Mouse (Mus musculus) heart, embryonic 10.5 days (tissue): ENCODE results near the gene Gpatch2. TPM values are rescaled to one million over a fixed set of nuclear protein-coding genes. Genes with fewer than 3 reads are reported as not detected.

ENCODE experiments used
- DNase-seq: peaks from one replicate; pipeline ENCODE4 v3.0.0-alpha.2; 2017; ENCODE audit warnings: low spot score
- H3K27ac ChIP-seq: fragments of 300-500 bp; sonication (generic); 2 replicates; pipeline ENCODE4 v1.5.1; 2016; ENCODE audit warnings: mild to moderate bottlenecking
- H3K27me3 ChIP-seq: fragments of 300-500 bp; sonication (generic); 2 replicates; pipeline ENCODE4 v1.6.1; 2016; ENCODE audit warnings: mild to moderate bottlenecking; ENCODE audit not compliant: poor library complexity, insufficient read depth, severe bottlenecking
- H3K36me3 ChIP-seq: fragments of 300-500 bp; sonication (generic); 2 replicates; pipeline ENCODE4 v1.6.1; 2016; ENCODE audit warnings: mild to moderate bottlenecking, moderate library complexity
- H3K4me1 ChIP-seq: fragments of 300-500 bp; sonication (generic); 2 replicates; pipeline ENCODE4 v1.6.1; 2016; ENCODE audit warnings: mild to moderate bottlenecking
- H3K4me3 ChIP-seq: fragments of 300-500 bp; sonication (generic); 2 replicates; pipeline ENCODE4 v1.5.1; 2016; ENCODE audit warnings: mild to moderate bottlenecking, moderate library complexity
- H3K9me3 ChIP-seq: fragments of 300-500 bp; sonication (generic); 2 replicates; pipeline ENCODE4 v1.6.1; 2016; ENCODE audit warnings: mild to moderate bottlenecking, moderate library complexity
- WGBS: fragments of 180-500 bp; shearing (Covaris S2); methylation state at CpG from one replicate; pipeline ENCODE4 v1.1.7; 2016; 5-methylcytosine and 5-hydroxymethylcytosine counted together
- polyA plus RNA-seq: library from polyadenylated mRNA; unstranded; fragments of >200 nt; fragmentation: Nextera tagmentation; extraction: Ambion mirVana; gene quantifications from 2 replicates; pipeline ENCODE4 v1.2.1, GENCODE M21; 2016

The Gpatch2 gene
- polyA plus RNA-seq, 1 experiment from 2014 or later = 21.5 TPM

DNA sequence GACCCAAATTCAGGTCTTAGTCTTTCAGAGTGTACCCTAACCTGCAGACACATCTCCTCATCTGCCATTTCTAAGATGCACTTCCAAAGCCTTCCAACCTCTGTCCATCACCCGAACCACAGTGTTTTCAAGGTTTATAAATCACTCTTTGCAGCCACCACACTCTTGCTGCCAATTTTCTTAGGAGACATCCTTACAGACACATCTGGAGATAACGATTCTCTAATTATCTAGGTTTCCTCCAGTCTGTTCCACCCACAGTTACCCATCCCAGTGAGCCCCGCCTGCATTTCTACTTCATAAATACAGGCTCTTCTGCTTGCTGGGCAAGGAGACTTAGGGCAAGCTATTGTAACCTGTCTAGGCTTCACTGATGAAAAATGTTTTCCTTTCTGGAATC is 77.9 kb downstream of the Gpatch2 start:
- DNase-seq = no peak
- WGBS = 79% methylated on average over 3 of the region's 3 CpGs
- no peaks in the 10 kb centered on the region for H3K27me3 ChIP-seq

DNA sequence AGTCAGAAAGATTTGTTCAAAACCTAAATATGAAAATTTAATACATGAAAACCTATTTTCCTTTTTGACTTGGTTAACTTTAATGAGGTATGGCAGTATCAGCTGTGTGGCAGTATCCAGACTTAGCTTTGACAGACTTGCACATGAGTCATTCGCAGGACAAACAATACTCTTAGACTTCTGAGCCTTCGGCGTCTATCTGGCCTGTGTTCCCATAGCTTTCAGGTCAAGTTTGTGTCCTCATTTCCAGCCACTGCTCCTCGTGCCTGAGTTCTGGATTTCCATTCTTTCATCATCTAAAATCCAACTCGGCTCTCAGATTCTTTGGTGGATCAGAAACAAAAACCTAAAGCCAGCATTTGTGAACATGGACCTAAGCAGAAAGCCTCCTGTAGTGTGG is 79.2 kb downstream of the Gpatch2 start:
- Histone ChIP-seq H3K27me3 (no peaks in the 10 kb centered on the region), H3K9me3 (no peaks in the 10 kb centered on the region), H3K4me3 (no peak overlapping the region), H3K27ac (no peak overlapping the region), H3K4me1 (no peaks in the 10 kb centered on the region), H3K36me3 (0 out of 2 replicates have a peak, but pooled peaks cover 2% of the 10 kb centered on the region)
- WGBS = 67% methylated on average over 5 of the region's 5 CpGs
- no peak for DNase-seq

More for the DNA sequence above, 77.9 kb downstream of the Gpatch2 start:
- Histone ChIP-seq H3K4me1 (no peaks in the 10 kb centered on the region), H3K4me3 (no peak overlapping the region), H3K27ac (no peak overlapping the region), H3K36me3 (0 out of 2 replicates have a peak, but pooled peaks cover 2% of the 10 kb centered on the region), H3K9me3 (no peaks in the 10 kb centered on the region)

DNA sequence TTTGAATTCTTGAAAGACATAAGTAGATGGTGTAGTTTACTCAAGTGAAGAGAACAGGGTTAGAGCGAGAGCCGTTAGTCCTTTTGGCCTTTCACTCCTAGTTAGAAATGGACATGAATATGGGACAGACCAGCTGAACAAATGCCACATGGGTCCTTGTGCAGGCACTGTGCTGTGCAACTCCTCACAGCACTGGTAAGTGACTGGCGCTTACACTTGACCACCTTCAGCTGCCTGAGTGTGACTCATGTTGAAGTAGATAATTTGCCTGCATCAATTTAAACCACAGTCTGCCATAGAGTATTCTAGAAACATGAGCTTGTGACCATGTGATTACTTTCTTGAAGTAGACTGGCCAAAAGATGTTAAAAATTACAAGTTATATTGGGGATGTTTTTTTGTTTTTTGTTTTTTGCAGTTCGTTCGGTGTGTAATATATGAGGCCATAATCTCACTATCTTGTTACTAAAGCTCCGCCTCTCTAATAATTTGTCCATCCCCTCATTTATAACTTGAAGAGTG is 79.8 kb downstream of the Gpatch2 start:
- H3K4me3 ChIP-seq = no peak overlapping the region
- H3K36me3 ChIP-seq = 0 out of 2 replicates have a peak, but pooled peaks cover 2% of the 10 kb centered on the region
- WGBS = 89% methylated on average over 6 of the region's 6 CpGs
- no peak for DNase-seq
- H3K27ac ChIP-seq = no peak overlapping the region
- H3K4me1 ChIP-seq = no peaks in the 10 kb centered on the region
- no peaks in the 10 kb centered on the region for H3K27me3 ChIP-seq
- no peaks in the 10 kb centered on the region for H3K9me3 ChIP-seq

DNA sequence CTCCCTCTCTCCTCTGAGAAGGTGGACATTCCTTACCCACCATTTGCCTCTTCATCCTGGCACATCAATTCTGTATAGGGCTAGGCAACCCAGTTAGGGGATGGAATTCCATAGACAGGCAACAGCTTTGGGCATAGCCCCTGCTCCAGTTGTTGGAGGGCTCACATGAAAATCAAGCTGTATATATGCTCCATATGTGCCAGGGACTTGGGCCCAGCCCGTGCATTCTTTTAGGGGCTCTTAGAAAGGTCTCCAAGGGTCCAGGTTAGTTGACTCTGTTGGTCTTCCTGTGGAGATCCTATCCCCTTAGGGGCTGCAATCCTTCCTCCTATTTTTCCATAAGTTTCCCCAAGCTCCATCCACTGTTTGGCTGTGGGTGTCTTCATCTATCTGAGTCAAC is 80.4 kb downstream of the Gpatch2 start:
- H3K4me3 ChIP-seq = no peak overlapping the region
- WGBS = 77% methylated on average over 1 of the region's 1 CpGs

DNA sequence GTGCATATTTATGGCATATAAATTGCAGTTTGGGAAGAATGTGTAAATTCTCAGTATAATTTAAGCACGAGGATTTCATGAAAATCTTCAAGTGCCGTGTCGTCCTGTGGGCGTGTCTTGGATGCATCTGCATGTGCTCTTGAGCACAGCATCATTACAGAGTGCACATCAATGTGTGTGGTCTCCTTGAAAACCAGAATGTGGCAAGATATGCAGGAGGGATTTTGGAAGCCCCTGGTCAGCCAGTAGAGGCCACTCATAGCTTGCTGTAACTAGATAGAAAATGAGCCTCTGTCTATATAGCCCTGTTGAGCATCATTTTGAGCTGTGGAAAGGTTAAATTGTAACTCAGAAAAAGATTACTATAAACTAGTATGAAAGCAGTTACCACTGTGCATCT is 83.9 kb downstream of the Gpatch2 start:
- H3K9me3 ChIP-seq = no peaks in the 10 kb centered on the region
- H3K36me3 ChIP-seq = no peaks in the 10 kb centered on the region
- H3K27me3 ChIP-seq = no peaks in the 10 kb centered on the region
- no peak for DNase-seq
- H3K4me3 ChIP-seq = no peak overlapping the region
- 0 out of 2 replicates have a peak, but pooled peaks cover 12% of the 10 kb centered on the region for H3K4me1 ChIP-seq
- H3K27ac ChIP-seq = no peak overlapping the region
- WGBS = 80% methylated on average over 4 of the region's 4 CpGs

More for the DNA sequence above, 80.4 kb downstream of the Gpatch2 start:
- no peaks in the 10 kb centered on the region for H3K9me3 ChIP-seq
- no peaks in the 10 kb centered on the region for H3K27me3 ChIP-seq
- no peak for DNase-seq
- H3K4me1 ChIP-seq = 0 out of 2 replicates have a peak, but pooled peaks cover 4% of the 10 kb centered on the region
- H3K36me3 ChIP-seq = 0 out of 2 replicates have a peak, but pooled peaks cover 2% of the 10 kb centered on the region
- no peak overlapping the region for H3K27ac ChIP-seq

DNA sequence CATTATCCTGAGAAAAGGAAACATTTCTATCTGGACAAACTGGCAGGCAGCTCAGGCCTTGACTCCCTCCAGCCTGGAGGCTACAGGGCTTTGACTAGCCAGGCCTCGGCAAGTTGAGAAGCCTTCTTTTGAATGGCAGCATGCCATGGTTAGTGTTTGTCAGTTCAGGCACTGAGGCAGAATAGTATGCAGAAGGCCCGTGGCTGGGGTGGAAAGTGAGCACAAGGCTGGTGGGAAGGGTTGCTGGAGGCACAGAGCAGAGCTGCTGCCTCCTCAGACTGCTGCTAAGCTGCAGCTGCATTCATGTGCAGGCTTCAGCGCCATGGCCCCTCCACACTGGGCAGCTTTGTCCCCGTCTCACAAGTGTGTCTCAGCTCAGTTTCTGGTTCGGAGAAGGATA is 85.3 kb downstream of the Gpatch2 start:
- no peak for DNase-seq
- WGBS = 64% methylated on average over 5 of the region's 5 CpGs

DNA sequence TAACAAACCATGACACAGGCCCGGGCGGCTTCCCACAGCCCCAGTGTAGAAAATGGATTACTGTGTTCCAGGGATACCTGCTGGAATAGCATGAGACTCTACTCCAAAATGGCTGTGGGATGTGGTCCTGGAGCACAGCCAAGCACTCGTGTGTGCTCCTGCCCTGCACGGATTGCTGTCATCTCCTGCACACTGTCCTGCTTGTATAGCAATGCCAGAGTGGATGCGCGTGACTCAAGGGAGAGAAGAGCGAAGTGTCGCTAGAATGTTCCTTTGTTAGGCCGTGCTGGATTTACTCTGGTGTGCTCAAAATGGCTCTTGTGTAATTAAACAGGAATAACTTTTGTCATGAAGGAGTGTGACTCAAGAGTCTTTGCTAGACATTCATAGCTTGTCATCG is 87.9 kb downstream of the Gpatch2 start:
- no peaks in the 10 kb centered on the region for H3K27me3 ChIP-seq
- H3K27ac ChIP-seq = no peak overlapping the region
- 83% methylated on average over 10 of the region's 10 CpGs for WGBS
- no peaks in the 10 kb centered on the region for H3K36me3 ChIP-seq
- H3K9me3 ChIP-seq = no peaks in the 10 kb centered on the region
- no peak for DNase-seq
- peaks cover 35% of the 10 kb centered on the region for H3K4me1 ChIP-seq
- H3K4me3 ChIP-seq = no peak overlapping the region

More for the DNA sequence above, 85.3 kb downstream of the Gpatch2 start:
- Histone ChIP-seq H3K4me3 (no peak overlapping the region), H3K27me3 (no peaks in the 10 kb centered on the region), H3K27ac (peak overlapping the region; percentile 56; the same call in 1 of the 2 replicates), H3K36me3 (no peaks in the 10 kb centered on the region), H3K9me3 (no peaks in the 10 kb centered on the region), H3K4me1 (0 out of 2 replicates have a peak, but pooled peaks cover 12% of the 10 kb centered on the region)

DNA sequence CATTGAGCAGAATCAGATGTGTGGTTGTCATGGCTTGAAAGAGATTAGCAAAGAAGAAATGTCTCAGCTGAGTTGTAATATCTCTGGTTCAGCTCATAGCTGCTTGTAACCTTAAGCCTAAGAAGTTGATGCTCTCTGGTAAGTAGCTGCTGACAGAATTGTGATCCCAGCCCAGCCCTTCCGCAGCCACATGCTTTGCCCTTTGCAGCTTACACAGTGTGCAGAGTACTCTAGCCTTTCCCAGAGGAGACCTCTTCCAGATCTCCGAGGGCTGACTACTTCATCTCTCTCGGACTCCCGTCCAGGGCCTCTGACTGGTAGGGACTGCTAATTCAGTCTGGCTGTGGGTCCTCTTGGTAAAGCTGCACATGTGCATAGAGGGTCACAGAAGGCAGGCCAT is 92.0 kb downstream of the Gpatch2 start:
- DNase-seq = no peak
- no peak overlapping the region for H3K4me3 ChIP-seq
- H3K27me3 ChIP-seq = no peaks in the 10 kb centered on the region
- H3K27ac ChIP-seq = peak overlapping the region; percentile 13; the same call in 1 of the 2 replicates
- H3K9me3 ChIP-seq = no peaks in the 10 kb centered on the region
- peaks cover 27% of the 10 kb centered on the region for H3K4me1 ChIP-seq
- no peaks in the 10 kb centered on the region for H3K36me3 ChIP-seq
- 41% methylated on average over 4 of the region's 4 CpGs for WGBS

DNA sequence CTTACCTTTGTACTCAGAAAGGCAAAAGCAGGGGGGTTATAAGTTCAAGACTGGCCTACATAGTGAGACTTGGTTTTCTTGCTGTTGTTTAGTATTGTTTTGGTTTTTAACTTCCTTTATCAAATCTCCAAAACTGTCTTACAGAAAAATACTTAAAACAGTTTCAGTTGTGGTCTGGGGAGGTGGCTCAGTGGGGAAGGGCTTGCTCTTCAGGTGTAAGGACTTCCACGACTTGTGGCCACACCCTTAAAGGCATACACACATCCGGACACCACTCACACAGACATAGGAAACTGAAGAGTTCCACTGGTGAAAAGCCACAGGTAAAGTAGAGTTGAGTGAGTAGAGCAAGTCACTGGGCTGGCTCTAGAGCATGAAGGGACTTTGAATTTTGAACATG is 93.2 kb downstream of the Gpatch2 start:
- Histone ChIP-seq H3K9me3 (no peaks in the 10 kb centered on the region), H3K4me1 (peaks cover 23% of the 10 kb centered on the region), H3K4me3 (no peak overlapping the region), H3K27ac (no peak overlapping the region), H3K36me3 (no peaks in the 10 kb centered on the region), H3K27me3 (no peaks in the 10 kb centered on the region)
- 82% methylated on average over 2 of the region's 2 CpGs for WGBS
- no peak for DNase-seq

DNA sequence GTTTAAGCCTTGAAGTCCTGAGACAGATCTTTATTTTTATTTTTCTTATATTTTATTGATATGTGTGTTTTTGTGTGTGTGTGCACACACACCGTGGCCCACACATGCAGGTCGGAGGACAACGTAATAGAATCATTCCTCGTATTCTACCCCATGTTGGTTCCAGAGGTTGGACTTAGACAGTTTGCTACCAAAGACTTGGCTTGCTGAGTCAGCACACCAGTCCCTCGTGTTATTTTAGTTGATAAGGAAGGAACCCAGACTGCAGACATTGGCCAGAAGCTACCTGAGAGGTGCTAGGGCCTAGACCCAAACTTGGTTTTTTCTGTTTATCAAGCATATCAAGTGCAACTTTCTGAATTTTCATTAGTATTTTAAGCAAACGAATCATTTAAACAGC is 95.8 kb downstream of the Gpatch2 start:
- 75% methylated on average over 6 of the region's 6 CpGs for WGBS
- no peak for DNase-seq
- H3K27ac ChIP-seq = no peak overlapping the region

DNA sequence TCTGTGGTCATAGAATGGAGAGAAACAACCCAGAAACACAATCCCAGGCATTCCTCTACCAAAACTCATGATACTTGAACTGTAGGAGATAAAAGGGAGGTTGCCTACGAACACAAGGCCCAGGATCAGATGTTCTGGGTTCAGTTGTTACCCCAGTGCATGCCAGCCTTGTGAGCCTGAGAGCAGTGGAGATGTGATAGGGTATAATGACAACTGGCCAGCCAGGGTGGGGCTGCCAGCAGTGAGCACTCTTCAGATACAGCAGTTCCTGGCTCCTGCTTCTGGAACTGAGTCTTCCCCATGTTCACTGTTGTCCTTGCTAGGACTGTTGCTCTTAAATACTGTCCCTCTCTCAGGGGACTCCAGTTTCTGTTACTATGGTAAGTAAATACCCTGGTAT is 98.0 kb downstream of the Gpatch2 start:
- DNase-seq = no peak
- H3K27me3 ChIP-seq = no peaks in the 10 kb centered on the region
- H3K4me3 ChIP-seq = no peak overlapping the region
- H3K4me1 ChIP-seq = peaks cover 40% of the 10 kb centered on the region
- no peaks in the 10 kb centered on the region for H3K36me3 ChIP-seq
- no peaks in the 10 kb centered on the region for H3K9me3 ChIP-seq
- no peak overlapping the region for H3K27ac ChIP-seq
- WGBS = 81% methylated on average over 1 of the region's 1 CpGs

More for the DNA sequence above, 95.8 kb downstream of the Gpatch2 start:
- Histone ChIP-seq H3K4me1 (peaks cover 41% of the 10 kb centered on the region), H3K27me3 (no peaks in the 10 kb centered on the region), H3K36me3 (no peaks in the 10 kb centered on the region), H3K9me3 (no peaks in the 10 kb centered on the region), H3K4me3 (no peak overlapping the region)

DNA sequence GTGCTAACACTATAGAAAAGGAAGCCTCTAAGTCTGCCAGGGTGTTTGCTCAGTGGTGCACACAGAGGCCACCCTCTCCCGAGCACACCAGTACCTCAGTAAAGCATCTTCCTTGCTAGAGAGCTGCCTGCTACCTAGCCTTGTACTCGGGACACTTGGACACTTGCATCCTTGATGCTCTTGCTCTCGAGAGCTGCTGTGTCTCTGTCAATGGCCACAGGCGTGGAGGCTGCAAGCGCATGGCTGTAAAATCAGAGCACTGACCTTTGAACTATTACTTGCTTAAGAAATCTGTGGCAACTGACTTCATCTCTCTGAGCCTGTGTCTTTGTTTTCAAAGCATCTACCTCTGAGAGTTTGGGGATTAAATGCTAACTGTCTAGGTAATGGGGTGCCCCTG is 98.5 kb downstream of the Gpatch2 start:
- H3K27me3 ChIP-seq = no peaks in the 10 kb centered on the region
- 75% methylated on average over 5 of the region's 5 CpGs for WGBS
- no peaks in the 10 kb centered on the region for H3K9me3 ChIP-seq
- peaks cover 40% of the 10 kb centered on the region for H3K4me1 ChIP-seq
- no peak for DNase-seq
- H3K27ac ChIP-seq = no peak overlapping the region
- H3K36me3 ChIP-seq = no peaks in the 10 kb centered on the region
- H3K4me3 ChIP-seq = no peak overlapping the region

DNA sequence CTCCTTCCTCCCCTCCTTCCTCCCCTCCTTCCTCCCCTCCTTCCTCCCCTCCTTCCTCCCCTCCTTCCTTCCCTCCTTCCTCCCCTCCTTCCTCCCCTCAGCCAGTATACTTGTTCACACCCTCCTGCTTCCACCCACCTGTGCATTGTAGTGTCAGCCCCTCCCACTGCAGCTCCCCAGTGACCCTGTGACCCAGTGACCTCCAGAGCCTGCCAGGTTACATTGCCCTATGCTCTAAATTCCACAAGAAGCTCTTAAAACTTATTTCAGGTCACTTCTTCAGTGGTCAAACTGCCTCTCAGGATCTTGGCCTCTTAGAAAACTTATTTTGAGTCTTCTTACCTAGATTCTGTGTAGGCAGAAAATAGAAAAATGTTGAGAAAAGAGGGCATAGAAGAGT is 99.2 kb downstream of the Gpatch2 start:
- H3K36me3 ChIP-seq = 0 out of 2 replicates have a peak, but pooled peaks cover 7% of the 10 kb centered on the region
- peaks cover 42% of the 10 kb centered on the region for H3K4me1 ChIP-seq
- no peak overlapping the region for H3K4me3 ChIP-seq
- DNase-seq = no peak
- no peaks in the 10 kb centered on the region for H3K27me3 ChIP-seq
- H3K9me3 ChIP-seq = no peaks in the 10 kb centered on the region
- H3K27ac ChIP-seq = no peak overlapping the region

DNA sequence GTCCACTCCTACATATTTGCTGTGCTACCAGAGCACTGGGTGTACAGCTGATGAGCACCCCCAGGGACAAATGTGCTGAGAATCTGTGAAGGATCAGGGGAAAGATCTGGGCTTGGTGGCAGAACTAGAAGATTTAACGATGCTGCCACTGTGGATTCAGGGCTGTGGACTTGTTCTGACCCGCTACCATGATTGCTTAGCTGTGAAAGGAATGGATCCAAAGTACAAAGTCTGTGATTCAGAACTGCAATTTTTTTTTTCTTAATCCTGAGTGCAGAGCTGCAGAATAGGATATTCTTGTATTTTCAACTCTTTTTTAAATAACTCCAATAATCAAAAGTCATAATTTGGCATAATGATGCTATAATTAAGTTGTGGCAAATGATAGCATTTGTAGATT is 100.5 kb downstream of the Gpatch2 start:
- Histone ChIP-seq H3K4me3 (no peak overlapping the region), H3K36me3 (0 out of 2 replicates have a peak, but pooled peaks cover 9% of the 10 kb centered on the region)
- 91% methylated on average over 2 of the region's 2 CpGs for WGBS

More for the DNA sequence above, 100.5 kb downstream of the Gpatch2 start:
- DNase-seq = no peak
- H3K27me3 ChIP-seq = no peaks in the 10 kb centered on the region
- H3K9me3 ChIP-seq = no peaks in the 10 kb centered on the region
- peaks cover 43% of the 10 kb centered on the region for H3K4me1 ChIP-seq
- H3K27ac ChIP-seq = no peak overlapping the region
